Mouse (Mus musculus): Measurements from ENCODE around the gene Evx2.

The Evx2 gene

GRCm38 (mm10) chr2:74611406-74611805 is 48.0 kb downstream of the Evx2 start:
- no peak for DNase-seq

DNA sequence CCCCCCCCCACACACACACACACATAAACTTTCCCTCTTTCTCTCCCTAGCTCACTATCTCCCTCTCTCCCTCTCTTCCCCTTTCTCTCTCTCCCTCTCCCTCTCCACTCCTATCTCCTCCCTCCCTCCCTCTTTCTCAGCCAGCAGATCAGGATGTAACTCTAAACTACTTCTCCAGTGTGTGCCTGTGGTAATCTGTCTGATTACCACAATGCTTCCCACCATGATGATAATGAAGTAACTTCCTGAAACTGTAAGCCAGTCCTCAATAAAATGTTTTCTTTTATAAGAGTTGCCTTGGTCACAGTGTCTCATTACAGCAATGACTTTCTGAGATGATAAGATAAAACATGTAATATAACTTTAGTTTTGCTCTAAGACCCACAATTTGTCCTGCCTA is 50.0 kb downstream of the Evx2 start:
- no peak for DNase-seq

DNA sequence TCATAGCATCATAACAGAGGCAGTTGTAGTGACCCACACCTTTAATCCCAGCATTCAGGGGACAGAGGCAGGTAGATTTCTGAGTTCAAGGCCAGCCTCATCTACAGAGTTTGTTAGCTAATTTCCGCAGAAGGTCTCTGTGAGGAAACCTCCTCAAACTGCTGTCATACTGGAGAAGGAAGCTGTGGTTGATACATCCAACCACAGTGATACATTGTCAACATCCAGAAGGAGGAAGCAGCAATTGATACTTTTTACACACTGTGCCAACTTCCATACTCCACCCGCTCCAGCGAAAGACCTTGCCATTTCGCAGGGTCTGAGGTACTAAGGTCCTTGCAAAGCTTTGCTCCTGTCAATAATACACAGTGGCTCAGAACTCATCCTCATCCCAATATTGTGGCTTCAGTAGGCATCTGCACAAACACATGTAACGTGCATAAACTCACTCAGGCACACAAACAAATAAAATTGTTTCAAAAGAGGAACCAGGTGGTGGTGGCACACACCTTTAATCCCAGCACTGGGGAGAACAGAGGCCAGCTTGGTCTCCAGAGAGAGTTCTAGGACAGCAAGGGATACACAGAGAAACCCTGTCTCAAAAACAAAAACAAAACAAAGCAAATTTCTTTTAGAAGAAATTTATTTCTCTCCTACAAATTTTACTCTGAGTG is 53.1 kb downstream of the Evx2 start:
- no peak for DNase-seq

DNA sequence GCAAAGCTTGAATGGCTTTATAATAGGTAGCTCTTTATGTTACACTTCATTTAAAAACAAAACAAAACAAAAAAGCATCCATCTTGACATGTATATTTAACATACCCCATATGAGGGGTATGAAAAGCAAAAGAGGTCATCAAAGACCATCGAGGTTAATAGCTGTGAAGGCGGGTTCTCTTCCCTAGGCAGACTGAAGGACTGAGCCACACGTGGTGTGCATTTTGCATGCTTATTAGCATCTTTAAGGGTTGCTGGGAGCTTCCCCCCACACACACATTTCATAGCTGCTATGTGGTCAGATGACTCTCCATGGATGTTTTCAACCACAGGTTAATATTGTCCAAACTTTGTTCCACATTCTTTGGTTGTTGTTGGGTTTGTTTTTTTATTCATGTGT is 55.3 kb downstream of the Evx2 start:
- DNase-seq = no peak

All from cerebellum, adult 9-11 months (tissue).